7 mouse cellular contexts compared by ENCODE assay signal in genomic region chr4:116464126-116464981, GRCm38 (mm10). TPM values are rescaled to one million over a fixed set of nuclear protein-coding genes. Genes with fewer than 3 reads are reported as not detected.
DNase-seq lines count a peak whose midpoint lies in the region; ATAC-seq lines count a peak whose summit lies in the region.

Gene Mast2, minus strand, starts transcription at chr4:116464183.

- H3K9me3 ChIP-seq in embryonic facial prominence, embryonic 11.5 days (replicated peaks; ENCODE audit: control insufficient read depth, low read length) = no peaks in the 10 kb centered on the region
- no peaks in the 10 kb centered on the region for H3K9me3 ChIP-seq in limb, embryonic 11.5 days (ENCODE audit: control insufficient read depth, low read length)
- no peaks in the 10 kb centered on the region for H3K9me3 ChIP-seq in midbrain, embryonic 14.5 days (ENCODE audit: control insufficient read depth, low read length)

- peak; percentile 79 for ATAC-seq in embryonic facial prominence, embryonic 11.5 days (replicated peaks; ENCODE audit: insufficient number of reproducible peaks, low FRiP score, low TSS enrichment, low read depth)
- peak; percentile 80 for ATAC-seq in limb, embryonic 11.5 days (ENCODE audit: insufficient number of reproducible peaks, low FRiP score, low TSS enrichment, low read depth)
- peak; percentile 92 for ATAC-seq in midbrain, embryonic 14.5 days (ENCODE audit: low FRiP score, low TSS enrichment)

- peak within 1 kb of the TSS; percentile 82 for H3K27ac ChIP-seq in embryonic facial prominence, embryonic 11.5 days (replicated peaks; ENCODE audit: low read depth, low read length)
- peak within 1 kb of the TSS; percentile 86 for H3K27ac ChIP-seq in limb, embryonic 11.5 days (replicated peaks; ENCODE audit: low read depth, low read length)
- H3K27ac ChIP-seq in midbrain, embryonic 14.5 days (replicated peaks; ENCODE audit: low read depth, low read length) = peak within 1 kb of the TSS; percentile 95

- H3K36me3 ChIP-seq in embryonic facial prominence, embryonic 11.5 days (replicated peaks; ENCODE audit: control insufficient read depth, insufficient read depth, low read depth, low read length) = no peaks in the 10 kb centered on the region
- H3K36me3 ChIP-seq in limb, embryonic 11.5 days (ENCODE audit: control insufficient read depth, insufficient read depth, low read length) = no peaks in the 10 kb centered on the region
- H3K36me3 ChIP-seq in midbrain, embryonic 14.5 days (ENCODE audit: control insufficient read depth, insufficient read depth, low read length) = no peaks in the 10 kb centered on the region

- peak within 1 kb of the TSS; percentile 95 for H3K9ac ChIP-seq in embryonic facial prominence, embryonic 11.5 days (replicated peaks; ENCODE audit: low read length)
- peak within 1 kb of the TSS; percentile 88 for H3K9ac ChIP-seq in limb, embryonic 11.5 days (ENCODE audit: low read length)
- peak within 1 kb of the TSS; percentile 88 for H3K9ac ChIP-seq in midbrain, embryonic 14.5 days (replicated peaks; ENCODE audit: low read length)

- no peaks in the 10 kb centered on the region for H3K4me1 ChIP-seq in embryonic facial prominence, embryonic 11.5 days (ENCODE audit: control insufficient read depth, insufficient read depth, low read length)
- H3K4me1 ChIP-seq in limb, embryonic 11.5 days (ENCODE audit: control insufficient read depth, insufficient read depth, low read length) = peaks cover 7% of the 10 kb centered on the region; the same call in 1 of the 2 replicates
- peaks cover 20% of the 10 kb centered on the region for H3K4me1 ChIP-seq in midbrain, embryonic 14.5 days (ENCODE audit: control insufficient read depth, insufficient read depth, low read length)

- peak within 1 kb of the TSS; percentile 97 for H3K4me3 ChIP-seq in embryonic facial prominence, embryonic 11.5 days (ENCODE audit: low read depth, low read length)
- H3K4me3 ChIP-seq in limb, embryonic 11.5 days (ENCODE audit: low read depth, low read length) = peak within 1 kb of the TSS; percentile 80
- peak within 1 kb of the TSS; percentile 93 for H3K4me3 ChIP-seq in midbrain, embryonic 14.5 days (replicated peaks; ENCODE audit: low read depth, low read length)

- peak; percentile 93 for DNase-seq in adrenal gland, postnatal 14 days
- DNase-seq in embryonic facial prominence, embryonic 11.5 days (ENCODE audit: low spot score) = peak; percentile 93
- peak; percentile 99 for DNase-seq in heart, adult 11 months
- peak; percentile 87 for DNase-seq in kidney, adult 18-20 months
- DNase-seq in limb, embryonic 11.5 days (ENCODE audit: low spot score) = peak; percentile 86
- peak; percentile 98 for DNase-seq in midbrain, embryonic 14.5 days
- peak; percentile 69 to 81 for DNase-seq in spleen, adult 18-20 months

- 3% methylated on average over 59 of the region's 68 CpGs for WGBS in embryonic facial prominence, embryonic 11.5 days
- WGBS in limb, embryonic 11.5 days = 3% methylated on average over 42 of the region's 68 CpGs
- WGBS in midbrain, embryonic 14.5 days = under 1% methylated on average over 59 of the region's 68 CpGs

- peak within 1 kb of the TSS; percentile 58 for H3K4me2 ChIP-seq in embryonic facial prominence, embryonic 11.5 days (ENCODE audit: low read depth, low read length)
- peak within 1 kb of the TSS; percentile 50 for H3K4me2 ChIP-seq in limb, embryonic 11.5 days (ENCODE audit: low read depth, severe bottlenecking)
- peak within 1 kb of the TSS; percentile 65 for H3K4me2 ChIP-seq in midbrain, embryonic 14.5 days (ENCODE audit: low read length)

- no peaks in the 10 kb centered on the region for H3K27me3 ChIP-seq in embryonic facial prominence, embryonic 11.5 days (ENCODE audit: control insufficient read depth, insufficient read depth, low read length)
- H3K27me3 ChIP-seq in limb, embryonic 11.5 days (ENCODE audit: control insufficient read depth, insufficient read depth, low read length) = no peaks in the 10 kb centered on the region
- no peaks in the 10 kb centered on the region for H3K27me3 ChIP-seq in midbrain, embryonic 14.5 days (ENCODE audit: control insufficient read depth, insufficient read depth, low read length)

RNA-seq across cellular contexts. Expression of gene Mast2, which starts in this region (rescaled TPM):
- total RNA-seq in adrenal gland, postnatal 14 days (2021) = 38.9 and 44.3 TPM in 2 replicates
- 23.5 and 33.6 TPM in 2 replicates for polyA plus RNA-seq in embryonic facial prominence, embryonic 11.5 days (2014; fragmentation: Nextera tagmentation; extraction: Ambion mirVana)
- polyA plus RNA-seq in limb, embryonic 11.5 days (2014; fragmentation: Nextera tagmentation; extraction: Ambion mirVana) = 28.3 and 38.9 TPM in 2 replicates
- 65.0 and 83.6 TPM in 2 replicates for polyA plus RNA-seq in midbrain, embryonic 14.5 days (2014; fragmentation: Nextera tagmentation; extraction: Ambion mirVana)

Comparison
In these comparisons a context has a peak if more than half of its experiments do, and no peak if none do; other contexts are left out.
1. Peak in every context shown above with its lines: DNase-seq, ATAC-seq, H3K4me3 ChIP-seq and H3K27ac ChIP-seq.